Mouse (Mus musculus) spleen, embryonic (tissue): Measurements from ENCODE around the gene Adamtsl1.

Experiments
- CTCF ChIA-PET: fragments of 350-600 bp; sonication (Branson Sonifier 250); formaldehyde crosslinking; loops from one replicate; lab custom pipeline; 2022; lab: Charles Lee

The Adamtsl1 gene

GRCm38 (mm10) chr4:86396672-86397288 is 882.8 kb downstream of the Adamtsl1 start:
- CTCF ChIA-PET = no interaction called here

GRCm38 (mm10) chr4:86397470-86397869 is 883.5 kb downstream of the Adamtsl1 start:
- CTCF ChIA-PET = no interaction called here

GRCm38 (mm10) chr4:86401116-86401515 is 887.1 kb downstream of the Adamtsl1 start:
- CTCF ChIA-PET = no interaction called here

GRCm38 (mm10) chr4:86406501-86407199 is 892.7 kb downstream of the Adamtsl1 start:
- CTCF ChIA-PET = no interaction called here

- CTCF ChIA-PET = no interaction called here
These were observed 893.2 kb downstream of the Adamtsl1 start for GRCm38 (mm10) chr4:86407200-86407527.

- CTCF ChIA-PET = no interaction called here
These were observed 894.4 kb downstream of the Adamtsl1 start for GRCm38 (mm10) chr4:86408421-86408820.

GRCm38 (mm10) chr4:86410946-86411345 is 897.0 kb downstream of the Adamtsl1 start:
- CTCF ChIA-PET = no interaction called here

GRCm38 (mm10) chr4:86413388-86413787 is 899.4 kb downstream of the Adamtsl1 start:
- CTCF ChIA-PET = no interaction called here

- CTCF ChIA-PET = no interaction called here
These were observed 902.5 kb downstream of the Adamtsl1 start for GRCm38 (mm10) chr4:86416401-86417025.

- CTCF ChIA-PET = no interaction called here
These were observed 908.6 kb downstream of the Adamtsl1 start for GRCm38 (mm10) chr4:86422586-86422985.

GRCm38 (mm10) chr4:86425581-86425980 is 911.6 kb downstream of the Adamtsl1 start:
- CTCF ChIA-PET = no interaction called here

GRCm38 (mm10) chr4:86426549-86426948 is 912.6 kb downstream of the Adamtsl1 start:
- CTCF ChIA-PET = no interaction called here

GRCm38 (mm10) chr4:86427312-86427711 is 913.3 kb downstream of the Adamtsl1 start:
- CTCF ChIA-PET = no interaction called here

GRCm38 (mm10) chr4:86428091-86428745 is 914.2 kb downstream of the Adamtsl1 start:
- CTCF ChIA-PET = no interaction called here

- CTCF ChIA-PET = no interaction called here
These were observed 921.7 kb downstream of the Adamtsl1 start for GRCm38 (mm10) chr4:86435631-86436030.

- CTCF ChIA-PET = no interaction called here
These were observed 922.4 kb downstream of the Adamtsl1 start for GRCm38 (mm10) chr4:86436336-86436735.

GRCm38 (mm10) chr4:86450468-86450867 is 936.5 kb downstream of the Adamtsl1 start:
- CTCF ChIA-PET = no interaction called here

- CTCF ChIA-PET = no interaction called here
These were observed 950.8 kb downstream of the Adamtsl1 start for GRCm38 (mm10) chr4:86464808-86465207.
